Mouse (Mus musculus): Measurements from ENCODE around the gene Gm10772. TPM values are rescaled to one million over a fixed set of nuclear protein-coding genes. Genes with fewer than 3 reads are reported as not detected.
"Not testable (repeated sequence)": the region's sequence is repeated elsewhere in the genome, so short reads cannot be mapped to it uniquely, and the experiment has no call there.

Gene Gm10772
- polyA plus RNA-seq (2016; fragmentation: Nextera tagmentation; extraction: Ambion mirVana) = not detected in 2 replicates

DNA sequence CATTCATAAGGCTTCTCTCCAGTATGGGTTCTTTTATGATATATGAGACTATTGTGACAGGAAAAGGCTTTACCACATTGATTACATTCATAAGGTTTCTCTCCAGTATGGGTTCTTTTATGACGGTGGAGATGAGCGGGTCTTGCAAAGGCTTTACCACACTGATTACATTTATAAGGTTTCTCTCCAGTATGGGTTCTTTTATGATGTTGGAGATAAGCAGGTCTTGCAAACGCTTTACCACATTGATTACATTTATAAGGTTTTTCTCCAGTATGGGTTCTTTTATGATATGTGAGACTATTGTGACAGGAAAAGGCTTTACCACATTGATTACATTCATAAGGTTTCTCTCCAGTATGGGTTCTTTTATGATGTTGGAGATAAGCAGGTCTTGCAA is at the start of gene Gm10772:
Gene Gm10772, minus strand, starts transcription at position 101 of the 400 bp plus-strand sequence.
- 83% methylated on average over 2 of the region's 3 CpGs for whole genome bisulfite sequencing
- H3K9me3 ChIP-seq; H3K4me3 ChIP-seq; DNase-seq (ENCODE audit: low spot score); H3K36me3 ChIP-seq (replicated peaks); H3K27ac ChIP-seq (replicated peaks); H3K27me3 ChIP-seq (replicated peaks; ENCODE audit: low read depth, poor library complexity, severe bottlenecking); H3K4me1 ChIP-seq: not testable (repeated sequence)

DNA sequence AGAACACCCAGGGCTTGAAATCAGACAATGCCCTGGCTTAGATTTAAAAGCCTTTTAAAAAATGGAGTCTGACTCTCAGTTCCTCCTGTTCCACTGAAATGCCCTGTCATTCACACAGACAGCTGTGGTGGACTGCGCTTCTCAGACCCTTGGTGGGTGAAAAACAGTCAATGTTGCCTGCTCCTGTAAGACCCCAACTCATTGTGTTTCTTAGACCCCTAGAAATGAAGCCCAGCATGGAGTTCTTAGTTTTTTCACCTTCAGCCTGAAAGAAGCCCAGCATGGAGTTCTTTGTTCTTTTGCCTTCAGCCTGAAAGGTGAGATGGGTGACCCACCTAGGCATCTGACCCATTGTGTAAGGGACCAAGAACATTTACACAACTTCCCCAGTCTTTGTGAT is 36.5 kb upstream of the Gm10772 start:
- not testable (repeated sequence) for H3K4me1 ChIP-seq; H3K4me3 ChIP-seq; H3K36me3 ChIP-seq (replicated peaks); H3K9me3 ChIP-seq; H3K27ac ChIP-seq (replicated peaks); H3K27me3 ChIP-seq (replicated peaks; ENCODE audit: low read depth, poor library complexity, severe bottlenecking); DNase-seq (ENCODE audit: low spot score)
- WGBS = no CpG with 5 or more reads among the region's 1 CpGs

DNA sequence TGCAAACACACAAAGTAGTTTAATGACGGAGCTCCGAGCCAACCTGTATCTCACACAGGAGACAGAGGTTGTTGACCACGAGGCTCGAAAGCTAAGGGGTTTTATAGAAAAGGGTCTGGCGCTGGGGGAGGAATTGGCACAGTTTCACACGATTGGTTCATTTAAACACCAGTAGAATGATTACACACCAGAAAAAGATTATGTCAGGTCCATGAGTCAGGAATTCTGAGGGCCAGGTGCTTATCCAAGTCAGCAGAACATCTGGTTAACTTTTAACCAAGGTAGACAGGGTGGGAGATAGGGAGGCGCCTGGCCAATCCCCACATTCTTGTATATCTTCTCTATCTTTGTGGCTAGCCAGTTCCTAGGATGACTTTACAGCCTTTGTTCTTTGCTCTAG is 35.8 kb upstream of the Gm10772 start:
- not testable (repeated sequence) for H3K4me1 ChIP-seq; H3K27me3 ChIP-seq (replicated peaks; ENCODE audit: low read depth, poor library complexity, severe bottlenecking); DNase-seq (ENCODE audit: low spot score); H3K27ac ChIP-seq (replicated peaks); H3K9me3 ChIP-seq; H3K4me3 ChIP-seq; H3K36me3 ChIP-seq (replicated peaks)
- WGBS = 94% methylated on average over 4 of the region's 7 CpGs

DNA sequence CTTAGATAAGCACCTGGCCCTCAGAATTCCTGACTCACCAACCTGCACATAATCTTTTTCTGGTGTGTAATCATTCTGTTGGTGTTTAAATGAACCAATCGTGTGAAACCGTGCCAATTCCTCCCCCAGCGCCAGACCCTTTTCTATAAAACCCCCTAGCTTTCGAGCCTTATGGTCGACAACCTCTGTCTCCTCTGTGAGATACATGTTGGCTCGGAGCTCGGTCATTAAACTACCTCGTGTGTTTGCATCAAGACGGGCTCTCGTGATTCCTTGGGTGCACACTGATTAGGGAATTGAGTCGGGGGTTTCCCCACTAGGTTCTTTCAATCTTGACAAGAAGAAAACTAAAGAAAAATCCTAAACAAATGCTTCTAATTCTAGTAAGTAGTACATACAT is 13.0 kb downstream of the Gm10772 start:
- DNase-seq (ENCODE audit: low spot score) = no peak
- H3K27me3 ChIP-seq (replicated peaks; ENCODE audit: low read depth, poor library complexity, severe bottlenecking) = no peaks in the 10 kb centered on the region
- H3K4me3 ChIP-seq = no peak overlapping the region
- no peaks in the 10 kb centered on the region for H3K36me3 ChIP-seq (replicated peaks)
- no peak overlapping the region for H3K27ac ChIP-seq (replicated peaks)
- no peaks in the 10 kb centered on the region for H3K9me3 ChIP-seq
- no peaks in the 10 kb centered on the region for H3K4me1 ChIP-seq
- no CpG with 5 or more reads among the region's 11 CpGs for WGBS

DNA sequence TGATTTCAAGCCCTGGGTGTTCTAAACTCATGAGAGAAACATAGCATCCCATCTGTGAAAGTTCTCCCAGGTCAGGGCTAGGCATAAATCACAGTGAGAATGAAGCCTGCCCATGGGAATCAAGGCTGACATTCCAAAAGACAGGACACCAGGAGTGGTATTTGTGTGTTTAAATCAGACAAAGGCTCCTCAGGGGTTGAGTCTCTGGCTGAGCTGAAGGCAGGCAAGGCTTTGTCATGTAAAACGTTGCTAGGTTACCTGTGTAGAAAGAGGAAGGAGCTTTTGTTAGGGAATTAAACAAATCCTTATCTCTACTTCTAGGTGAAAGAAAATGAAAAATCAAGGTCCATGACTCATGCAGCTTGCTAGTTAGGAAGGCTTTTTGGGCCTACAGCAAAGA is 13.6 kb downstream of the Gm10772 start:
- DNase-seq (ENCODE audit: low spot score); H3K4me1 ChIP-seq; H3K27me3 ChIP-seq (replicated peaks; ENCODE audit: low read depth, poor library complexity, severe bottlenecking); H3K36me3 ChIP-seq (replicated peaks); H3K4me3 ChIP-seq; H3K27ac ChIP-seq (replicated peaks); H3K9me3 ChIP-seq: not testable (repeated sequence)
- WGBS = no CpG with 5 or more reads among the region's 1 CpGs

DNA sequence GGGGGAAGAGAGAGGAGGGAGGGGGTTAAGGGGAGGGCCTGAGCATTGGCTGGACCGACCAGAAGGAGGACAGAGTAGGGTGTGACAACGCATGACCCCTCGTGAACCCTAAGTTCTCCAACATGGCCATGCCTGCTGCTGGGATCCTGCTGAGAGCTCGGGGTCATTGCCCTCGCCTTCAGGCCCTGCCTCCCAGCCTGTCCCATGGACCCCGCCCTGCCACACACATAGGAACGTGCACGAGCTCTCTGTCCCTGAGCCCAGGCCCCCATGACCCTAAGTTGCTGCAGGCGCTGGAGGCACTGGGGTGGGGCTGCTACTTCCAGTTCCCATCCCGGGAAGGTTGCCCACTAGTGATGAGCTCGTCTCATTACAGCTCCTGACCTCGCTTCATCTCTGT is 48.2 kb downstream of the Gm10772 start:
- DNase-seq (ENCODE audit: low spot score); H3K36me3 ChIP-seq (replicated peaks); H3K27ac ChIP-seq (replicated peaks); H3K27me3 ChIP-seq (replicated peaks; ENCODE audit: low read depth, poor library complexity, severe bottlenecking); H3K9me3 ChIP-seq; H3K4me3 ChIP-seq; H3K4me1 ChIP-seq: not testable (repeated sequence)
- 88% methylated on average over 6 of the region's 12 CpGs for WGBS

Other genes with a start within 250 kb of the Gm10772 start
- not detected in 2 replicates for gene Gm10324, start 108.0 kb downstream of the Gm10772 start, polyA plus RNA-seq (2016; fragmentation: Nextera tagmentation; extraction: Ambion mirVana)
- not detected in 2 replicates for gene 2410141K09Rik, start 213.5 kb upstream of the Gm10772 start, polyA plus RNA-seq (2016; fragmentation: Nextera tagmentation; extraction: Ambion mirVana)

Measured in embryonic facial prominence, embryonic 10.5 days (tissue).